Mouse (Mus musculus) forebrain, embryonic 13.5 days (tissue): ENCODE data around the gene Mtpn. TPM values are rescaled to one million over a fixed set of nuclear protein-coding genes. Genes with fewer than 3 reads are reported as not detected.

ENCODE experiments used
- ATAC-seq: fragments of 200-750 bp; cut with Nextera tagmentation; 2 replicates; pipeline ENCODE4 v1.8.0; 2017
- H3K27ac ChIP-seq: fragments of 300-500 bp; sonication (generic); 2 replicates; pipeline ENCODE4 v1.5.1; 2015; ENCODE audit warnings: inconsistent platforms, mild to moderate bottlenecking, moderate library complexity
- H3K27me3 ChIP-seq: fragments of 300-500 bp; sonication (generic); 2 replicates; pipeline ENCODE4 v1.6.1; 2015; ENCODE audit warnings: mild to moderate bottlenecking, inconsistent platforms
- H3K36me3 ChIP-seq: fragments of 300-500 bp; sonication (generic); 2 replicates; pipeline ENCODE4 v1.6.1; 2015; ENCODE audit warnings: mild to moderate bottlenecking, inconsistent platforms; ENCODE audit not compliant: poor library complexity, severe bottlenecking
- H3K4me1 ChIP-seq: fragments of 300-500 bp; sonication (generic); 2 replicates; pipeline ENCODE4 v1.6.1; 2015; ENCODE audit warnings: inconsistent platforms
- H3K4me2 ChIP-seq: fragments of 300-500 bp; sonication (generic); 2 replicates; pipeline ENCODE4 v1.6.1; 2015; ENCODE audit warnings: inconsistent platforms, mild to moderate bottlenecking, moderate library complexity
- H3K4me3 ChIP-seq: fragments of 300-500 bp; sonication (generic); 2 replicates; pipeline ENCODE4 v1.5.1; 2015; ENCODE audit warnings: mild to moderate bottlenecking, inconsistent platforms
- H3K9ac ChIP-seq: fragments of 300-500 bp; sonication (generic); 2 replicates; pipeline ENCODE4 v1.6.1; 2015; ENCODE audit warnings: mild to moderate bottlenecking, inconsistent platforms
- H3K9me3 ChIP-seq: fragments of 300-500 bp; sonication (generic); replicated peaks from 2 replicates; pipeline ENCODE4 v1.6.1; 2016; ENCODE audit warnings: inconsistent platforms
- WGBS: fragments of 180-500 bp; shearing (Covaris S2); methylation state at CpG from one replicate; pipeline ENCODE4 v1.1.7; 2015; 5-methylcytosine and 5-hydroxymethylcytosine counted together
- microRNA-seq: library from miRNA; unstranded; fragments of <30 nt; microRNA quantifications from one replicate; pipeline ENCODE4, GENCODE M21; 2016
- polyA plus RNA-seq: library from polyadenylated mRNA; unstranded; fragments of >200 nt; fragmentation: Nextera tagmentation; extraction: Ambion mirVana; gene quantifications from 2 replicates; pipeline ENCODE4 v1.2.1, GENCODE M21; 2015

The Mtpn gene
- polyA plus RNA-seq, 1 experiment from 2014 or later, result 183 TPM

DNA sequence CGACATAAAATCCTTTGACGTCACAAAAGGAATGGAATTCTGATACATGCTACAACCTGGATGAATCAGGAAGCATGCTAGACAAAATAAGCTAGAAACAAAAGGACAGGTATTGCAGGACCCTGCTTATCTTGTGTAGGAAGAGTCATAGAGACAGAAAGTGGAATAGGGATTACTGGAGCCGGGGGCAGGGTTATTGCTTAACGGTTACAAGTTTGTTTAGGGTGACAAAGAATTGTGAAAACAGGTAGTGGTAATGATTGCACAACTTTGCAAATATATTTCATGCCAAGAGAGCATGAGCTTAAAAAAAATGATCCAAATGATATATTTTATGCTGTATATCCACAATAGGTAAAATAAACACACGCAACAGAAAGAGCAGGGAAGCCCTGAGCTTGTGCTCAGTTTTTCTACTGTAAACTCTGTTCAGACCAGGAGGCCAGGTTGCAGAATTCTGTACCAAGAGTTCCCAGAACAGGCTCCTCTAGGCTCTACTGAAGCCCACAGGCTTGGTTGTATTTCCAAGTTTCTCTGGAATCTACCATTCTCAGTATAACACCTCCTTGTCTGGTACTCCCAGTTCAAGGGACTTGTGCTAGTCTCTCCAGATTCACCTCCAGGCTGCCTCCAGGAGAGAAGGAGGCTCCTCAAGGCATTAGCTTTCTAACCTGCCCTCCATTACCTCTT is 39.6 kb downstream of the Mtpn start:
- no peak for ATAC-seq
- H3K27ac ChIP-seq, result no peak overlapping the region
- no peak overlapping the region for H3K4me3 ChIP-seq
- H3K4me1 ChIP-seq, result no peaks in the 10 kb centered on the region
- WGBS, result 95% methylated on average over 5 of the region's 5 CpGs
- H3K36me3 ChIP-seq, result no peaks in the 10 kb centered on the region
- H3K9ac ChIP-seq, result no peak overlapping the region
- H3K4me2 ChIP-seq, result no peak overlapping the region
- no peaks in the 10 kb centered on the region for H3K9me3 ChIP-seq
- no peaks in the 10 kb centered on the region for H3K27me3 ChIP-seq

DNA sequence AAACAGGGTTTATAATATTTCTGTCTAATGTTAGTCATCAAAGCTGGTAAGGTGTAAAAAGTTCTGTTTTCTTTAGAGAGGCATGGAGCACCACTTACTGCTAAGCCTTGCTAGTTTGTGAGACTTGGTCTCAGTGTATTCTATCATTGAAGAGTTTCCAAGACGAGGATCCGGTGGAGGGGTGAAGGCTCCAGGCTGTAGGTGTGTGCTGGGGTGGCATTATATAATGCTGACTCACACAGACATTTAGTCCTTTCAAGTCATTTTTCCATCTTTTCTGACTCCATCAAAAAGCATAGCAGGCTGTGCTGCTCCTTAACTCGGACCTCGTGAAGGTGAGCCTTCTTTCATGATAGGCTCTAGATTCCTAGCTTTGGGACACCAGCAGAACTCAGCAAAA is 42.3 kb downstream of the Mtpn start:
- no peak overlapping the region for H3K4me2 ChIP-seq
- no peaks in the 10 kb centered on the region for H3K4me1 ChIP-seq
- peaks cover 3% of the 10 kb centered on the region; the same call in 1 of the 2 replicates for H3K9me3 ChIP-seq
- H3K27me3 ChIP-seq, result no peaks in the 10 kb centered on the region
- H3K4me3 ChIP-seq, result no peak overlapping the region
- WGBS, result 96% methylated on average over 4 of the region's 4 CpGs
- H3K27ac ChIP-seq, result no peak overlapping the region
- ATAC-seq, result no peak
- no peaks in the 10 kb centered on the region for H3K36me3 ChIP-seq
- H3K9ac ChIP-seq, result no peak overlapping the region

DNA sequence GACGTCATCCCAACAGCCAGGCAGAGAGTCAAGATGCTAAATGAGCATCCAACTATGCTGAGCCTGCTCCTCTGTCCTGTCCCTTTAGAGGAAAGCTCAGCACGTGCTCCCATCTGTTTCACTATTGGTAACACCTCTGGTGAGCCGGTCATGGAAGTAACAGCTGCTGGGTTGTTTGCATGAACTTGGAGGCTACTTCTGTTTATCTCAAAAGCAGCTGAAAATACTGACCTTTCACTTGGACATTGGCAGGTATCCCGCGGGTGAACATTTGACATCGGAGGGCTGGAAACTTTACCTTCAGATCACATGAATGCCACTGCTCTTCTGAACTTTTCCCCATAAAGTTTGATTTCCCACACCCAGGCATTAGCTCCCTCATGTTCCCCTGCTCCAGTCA is 45.8 kb downstream of the Mtpn start:
- ATAC-seq, result no peak
- H3K9ac ChIP-seq, result no peak overlapping the region
- 86% methylated on average over 6 of the region's 6 CpGs for WGBS

DNA sequence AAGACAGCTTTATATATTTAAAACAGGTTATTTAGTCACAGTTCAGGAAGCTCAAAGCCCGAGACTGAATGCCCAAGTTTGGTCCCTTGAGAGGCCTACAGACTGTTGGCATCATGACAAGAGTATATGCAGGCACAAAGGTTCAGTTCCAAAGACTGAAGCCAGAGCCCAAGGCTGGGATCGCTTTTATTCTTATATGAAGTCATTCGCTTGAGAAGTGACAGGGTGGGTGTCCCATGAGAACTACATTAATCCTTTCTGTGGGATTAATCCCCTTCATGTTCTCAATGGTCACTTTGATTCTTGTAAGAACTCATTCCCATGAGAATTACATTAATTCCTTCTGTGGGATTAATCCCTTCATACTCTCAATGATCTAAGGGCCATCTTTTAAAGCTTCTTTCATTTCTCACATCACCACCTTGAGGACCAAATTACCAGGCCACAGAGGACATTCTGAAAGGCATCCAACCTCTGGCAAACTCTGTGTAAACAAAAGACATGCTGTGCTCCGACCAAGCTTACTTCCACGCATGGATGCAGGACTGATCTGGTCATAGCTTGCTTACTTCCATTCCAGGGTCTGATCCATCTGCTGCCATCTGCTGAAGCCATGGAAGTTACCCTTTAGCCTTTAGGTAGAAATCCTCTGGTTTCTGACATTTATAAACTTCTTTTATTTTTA is 59.9 kb downstream of the Mtpn start:
- WGBS, result 26% methylated on average over 5 of the region's 5 CpGs
- Histone ChIP-seq H3K4me1 (peaks cover 5% of the 10 kb centered on the region; the same call in 1 of the 2 replicates), H3K4me3 (no peak overlapping the region), H3K9me3 (no peaks in the 10 kb centered on the region), H3K36me3 (no peaks in the 10 kb centered on the region), H3K9ac (no peak overlapping the region), H3K4me2 (no peak overlapping the region), H3K27me3 (no peaks in the 10 kb centered on the region), H3K27ac (no peak overlapping the region)
- 0 out of 2 replicates have a peak, but pooled peaks have one; percentile 33 for ATAC-seq

More for the DNA sequence above, 45.8 kb downstream of the Mtpn start:
- Histone ChIP-seq H3K4me1 (no peaks in the 10 kb centered on the region), H3K27ac (no peak overlapping the region), H3K4me3 (no peak overlapping the region), H3K9me3 (peaks cover 3% of the 10 kb centered on the region; the same call in 1 of the 2 replicates), H3K36me3 (no peaks in the 10 kb centered on the region), H3K27me3 (no peaks in the 10 kb centered on the region), H3K4me2 (no peak overlapping the region)

DNA sequence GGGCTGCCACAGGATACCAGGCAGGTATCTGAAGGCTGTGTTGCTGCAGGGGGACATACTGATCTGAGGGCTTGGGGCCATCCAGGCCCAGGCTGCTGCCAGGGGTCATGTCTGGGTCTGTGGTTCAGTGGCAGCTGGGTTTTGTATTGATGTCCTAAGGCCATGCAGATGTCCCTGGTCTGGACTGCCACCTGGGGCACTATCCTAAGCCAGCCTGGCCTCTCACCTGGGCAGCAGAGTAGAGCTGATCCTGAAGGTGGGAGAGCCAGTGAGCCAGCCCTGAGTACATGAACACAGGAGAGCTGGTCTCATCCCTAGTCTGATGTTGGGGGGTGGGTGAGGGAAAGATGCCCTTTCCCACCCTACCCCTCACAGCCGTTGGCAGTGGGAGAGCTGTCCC is 62.9 kb downstream of the Mtpn start:
- Histone ChIP-seq H3K4me1 (peaks cover 5% of the 10 kb centered on the region; the same call in 1 of the 2 replicates), H3K4me2 (no peak overlapping the region), H3K27ac (no peak overlapping the region), H3K27me3 (no peaks in the 10 kb centered on the region), H3K9ac (no peak overlapping the region), H3K4me3 (no peak overlapping the region), H3K36me3 (no peaks in the 10 kb centered on the region), H3K9me3 (no peaks in the 10 kb centered on the region)
- no peak for ATAC-seq
- 72% methylated on average over 1 of the region's 1 CpGs for WGBS

DNA sequence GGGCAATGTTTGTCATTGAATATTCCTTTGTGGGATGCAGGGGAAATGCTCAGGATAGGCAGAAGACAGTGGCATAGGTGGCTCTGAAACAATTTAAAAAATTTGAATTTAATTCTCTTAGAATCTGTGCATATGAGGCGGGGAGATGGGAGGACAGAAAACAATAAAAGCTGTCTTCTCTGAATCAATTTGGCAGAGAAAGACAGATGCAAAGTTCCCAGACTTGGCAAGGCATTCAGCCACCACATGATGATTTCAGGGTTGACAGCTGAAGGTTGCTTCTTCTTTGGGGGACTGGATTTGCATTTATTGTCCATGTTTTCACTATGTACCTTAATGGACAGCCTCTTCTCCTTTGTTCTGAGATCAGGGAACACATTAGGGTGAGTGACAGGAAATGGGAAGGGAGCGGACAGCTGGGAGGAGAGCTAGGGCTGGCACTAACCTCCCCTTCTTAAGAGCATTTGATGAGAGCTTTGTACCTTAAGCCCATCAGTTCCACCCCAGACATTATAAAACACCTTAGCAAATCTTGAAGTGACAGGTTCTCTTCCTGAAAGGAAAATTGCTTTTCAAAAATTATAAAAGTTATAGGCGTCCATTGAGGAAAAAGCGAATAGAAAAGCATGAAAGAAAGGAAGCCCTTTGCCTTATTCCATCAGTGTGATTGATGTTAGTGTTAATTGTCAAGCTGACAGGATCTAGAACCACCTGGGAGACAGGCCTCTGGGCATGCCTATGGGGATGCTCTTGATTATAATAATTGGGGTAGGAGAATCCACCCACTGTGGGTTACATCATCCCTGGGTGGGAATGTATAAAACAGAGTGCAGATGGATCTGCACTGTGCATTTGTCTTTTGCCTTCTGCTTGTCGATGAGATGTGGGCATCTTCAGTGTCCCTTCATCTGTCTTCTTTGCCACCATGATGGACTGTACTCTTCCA is 76.0 kb downstream of the Mtpn start:
- Histone ChIP-seq H3K4me2 (no peak overlapping the region), H3K27ac (no peak overlapping the region), H3K4me3 (no peak overlapping the region), H3K9ac (no peak overlapping the region), H3K4me1 (no peaks in the 10 kb centered on the region), H3K9me3 (no peaks in the 10 kb centered on the region), H3K27me3 (no peaks in the 10 kb centered on the region), H3K36me3 (no peaks in the 10 kb centered on the region)
- peak; percentile 38; the same call in 1 of the 2 replicates for ATAC-seq
- 80% methylated on average over 5 of the region's 5 CpGs for WGBS

DNA sequence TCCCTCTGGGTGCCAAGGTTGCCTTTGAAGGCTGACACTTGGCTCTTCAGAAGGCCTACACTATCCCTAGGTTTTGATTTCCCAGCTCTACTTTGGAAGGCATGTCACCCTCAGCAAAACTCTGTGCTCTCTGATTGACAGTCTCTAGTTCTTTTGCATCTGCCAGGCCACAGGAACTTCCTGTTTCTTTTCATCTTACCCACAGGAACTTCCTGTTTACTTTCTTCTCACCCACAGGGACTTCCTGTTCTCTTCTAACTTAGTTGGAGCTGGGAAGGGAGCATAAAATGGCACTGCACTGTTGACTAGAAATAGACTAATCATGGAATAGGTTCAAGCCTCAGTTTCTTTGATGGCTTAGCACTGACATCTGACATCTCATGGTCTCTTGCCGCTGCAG is 77.2 kb downstream of the Mtpn start:
- Histone ChIP-seq H3K27me3 (no peaks in the 10 kb centered on the region), H3K36me3 (no peaks in the 10 kb centered on the region), H3K9ac (no peak overlapping the region), H3K4me1 (no peaks in the 10 kb centered on the region), H3K4me3 (no peak overlapping the region), H3K9me3 (no peaks in the 10 kb centered on the region), H3K27ac (no peak overlapping the region), H3K4me2 (no peak overlapping the region)
- ATAC-seq, result no peak
- 97% methylated on average over 1 of the region's 1 CpGs for WGBS

Small RNA genes lying within 50 kb of the gene (microRNA-seq; reads per million reads assigned to microRNA genes)
- not detected for gene Gm23053

Other genes starting within 250 kb of the Mtpn start
- 0.50 and 0.94 TPM in 2 replicates for gene Slc13a4, start 231.8 kb downstream of the Mtpn start, polyA plus RNA-seq
- gene Fam180a, start 213.7 kb downstream of the Mtpn start, polyA plus RNA-seq, result not detected in 2 replicates